In the genomic region with DNA sequence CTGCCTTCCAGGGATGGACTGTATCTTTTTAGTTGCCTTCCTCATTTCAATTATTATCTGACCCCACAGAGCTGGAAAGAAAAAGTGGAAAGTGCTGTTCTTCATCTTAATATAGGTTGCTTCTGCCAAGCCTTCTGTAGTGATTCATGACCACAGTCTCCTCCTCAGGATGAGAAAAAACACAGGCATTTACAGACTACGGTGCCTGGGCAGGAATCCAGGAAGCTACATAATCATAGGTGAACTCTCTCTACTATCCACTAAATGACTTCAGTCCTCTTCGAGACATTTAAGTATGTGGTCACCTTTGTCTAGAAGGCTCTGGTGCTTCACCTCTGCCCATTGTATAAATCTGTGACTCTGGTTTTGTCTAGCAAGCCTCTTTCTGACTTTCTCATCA, we compare ENCODE assay signal across 22 mouse cellular contexts.
DNase-seq lines count a peak whose midpoint lies in the region; ATAC-seq lines count a peak whose summit lies in the region.
"Had no signal": no experiment of that assay in that cellular context is flagged by ENCODE, and none has a peak within 500 bp of the region (broad histone marks: within the 10 kb centered on the region; RNA-seq: fewer than 3 reads in every experiment).

No protein-coding gene starts in this region.

- no peaks in the 10 kb centered on the region for H3K4me1 ChIP-seq in kidney, embryonic 15.5 days

- no peak overlapping the region for H3K9ac ChIP-seq in kidney, embryonic 15.5 days

- intact Hi-C loops in left cerebral cortex, postnatal 25 days (cut with DNase I) = no loop called here
- intact Hi-C loops in left cerebral cortex, postnatal 4 days (cut with DNase I) = no loop called here

- 67% methylated on average over 2 of the region's 2 CpGs for WGBS in kidney, embryonic 15.5 days

- no peaks in the 10 kb centered on the region for H3K9me3 ChIP-seq in kidney, embryonic 15.5 days (replicated peaks)

- no peak overlapping the region for H3K4me3 ChIP-seq in kidney, embryonic 15.5 days (replicated peaks)

- no peaks in the 10 kb centered on the region for H3K27me3 ChIP-seq in kidney, embryonic 15.5 days

- no peaks in the 10 kb centered on the region for H3K36me3 ChIP-seq in kidney, embryonic 15.5 days
- H3K36me3 ChIP-seq: G1E had no signal

- no peak for ATAC-seq in kidney, embryonic 15.5 days (replicated peaks; ENCODE audit: low FRiP score)
- ATAC-seq: activated CD4-positive, CD25-positive, alpha-beta regulatory T cell, adult 4 months; CD4-positive, CD25-positive, alpha-beta regulatory T cell, adult 4 months; Patski had no signal

- no peak overlapping the region for H3K27ac ChIP-seq in kidney, embryonic 15.5 days

- DNase-seq in left cerebral cortex, postnatal 25 days (ENCODE audit: low spot score in 2 of 2) = peak; percentile 1 to 4
- DNase-seq in left cerebral cortex, postnatal 4 days = no peak
- peak; percentile 79 for DNase-seq in 3T3-L1 (ENCODE audit: low read depth, low spot score)
- peak; percentile 68 for DNase-seq in NIH3T3 (ENCODE audit: low read depth)
- no peak for DNase-seq in spleen, postnatal 10 days (ENCODE audit: low spot score in 2 of 2)
- DNase-seq: adrenal gland, adult 2 months; adrenal gland, adult 8-10 months; adrenal gland, postnatal 10 days; adrenal gland, postnatal 14 days; adrenal gland, postnatal 25 days; adrenal gland, postnatal 36 days; B cell, adult 2 months; cerebellum, adult 11 months; cerebellum, adult 11-12 months; cerebellum, adult 18-20 months; cerebellum, adult 2 months; cerebellum, adult 8-10 months had no signal

- no peak overlapping the region for H3K4me2 ChIP-seq in kidney, embryonic 15.5 days

Comparison
In these comparisons a context has a peak if more than half of its experiments do, and no peak if none do; other contexts are left out.
1. DNase-seq: peak in left cerebral cortex, postnatal 25 days (2 of 2), 3T3-L1 (single experiment) and NIH3T3 (single experiment); none in left cerebral cortex, postnatal 4 days (single experiment) and spleen, postnatal 10 days (0 of 2).